Mouse (Mus musculus) hindbrain, postnatal 0 days (tissue): ENCODE results near the gene Olfr1104. TPM values are rescaled to one million over a fixed set of nuclear protein-coding genes. Genes with fewer than 3 reads are reported as not detected.

Source experiments
- ATAC-seq: fragments of 200-750 bp; cut with Nextera tagmentation; 2 replicates; pipeline ENCODE4 v1.8.0; 2017; ENCODE audit warnings: mild to moderate bottlenecking, moderate TSS enrichment, moderate library complexity
- DNase-seq: peaks from one replicate; pipeline ENCODE4 v3.0.0-alpha.2; 2015; ENCODE audit warnings: low spot score
- H3K27ac ChIP-seq: fragments of 300-500 bp; sonication (generic); 2 replicates; pipeline ENCODE4 v1.5.1; 2014; ENCODE audit warnings: mild to moderate bottlenecking
- H3K27me3 ChIP-seq: fragments of 300-500 bp; sonication (generic); 2 replicates; pipeline ENCODE4 v1.6.1; 2014; ENCODE audit warnings: low read length, mixed read lengths; ENCODE audit not compliant: insufficient read depth
- H3K36me3 ChIP-seq: fragments of 300-500 bp; sonication (generic); 2 replicates; pipeline ENCODE4 v1.6.1; 2014; ENCODE audit warnings: low read length, mixed read lengths; ENCODE audit not compliant: insufficient read depth
- H3K4me1 ChIP-seq: fragments of 300-500 bp; sonication (generic); 2 replicates; pipeline ENCODE4 v1.6.1; 2014; ENCODE audit warnings: antibody characterized with exemption, low read length, mixed read lengths; ENCODE audit not compliant: insufficient read depth
- H3K4me2 ChIP-seq: fragments of 300-500 bp; sonication (generic); 2 replicates; pipeline ENCODE4 v1.6.1; 2014; ENCODE audit warnings: low read depth, mild to moderate bottlenecking, low read length, moderate library complexity, mixed read lengths
- H3K4me3 ChIP-seq: fragments of 300-500 bp; sonication (generic); 2 replicates; pipeline ENCODE4 v1.5.1; 2014; ENCODE audit warnings: low read length
- H3K9ac ChIP-seq: fragments of 300-500 bp; sonication (generic); replicated peaks from 2 replicates; pipeline ENCODE4 v1.6.1; 2014; ENCODE audit warnings: mild to moderate bottlenecking, low read length, moderate library complexity, mixed read lengths
- H3K9me3 ChIP-seq: fragments of 300-500 bp; sonication (generic); 2 replicates; pipeline ENCODE4 v1.6.1; 2016; ENCODE audit warnings: low read length, mixed read lengths
- CTCF ChIP-seq: IDR thresholded peaks from 2 replicates; pipeline ENCODE4 v1.5.1; 2016; ENCODE audit warnings: antibody characterized with exemption, control low read depth, low read depth
- WGBS: fragments of 180-500 bp; shearing (Covaris S2); extraction: QIAGEN DNeasy Blood & Tissue Kit; methylation state at CpG from one replicate; pipeline ENCODE4 v1.1.7; 2014; 5-methylcytosine and 5-hydroxymethylcytosine counted together
- polyA plus RNA-seq: library from polyadenylated mRNA; unstranded; fragments of >200 nt; fragmentation: Nextera tagmentation; extraction: Ambion mirVana; gene quantifications from 2 replicates; pipeline ENCODE4 v1.2.1, GENCODE M21; 2015
- total RNA-seq: library from RNA; depleted of rRNA; stranded (reverse); fragments of >200 nt; gene quantifications from 2 replicates; pipeline ENCODE4 v1.2.3, GENCODE M21; 2014; rRNA removed

Olfr1104 gene
- total RNA-seq: not detected in 2 replicates
- polyA plus RNA-seq: not detected in 2 replicates

- no peak for TF ChIP-seq CTCF
- Histone ChIP-seq H3K4me2 (no peak within 1 kb of the TSS), H3K9ac (no peak within 1 kb of the TSS), H3K9me3 (no peaks in the 10 kb centered on the region), H3K4me1 (no peaks in the 10 kb centered on the region), H3K27me3 (no peaks in the 10 kb centered on the region), H3K4me3 (no peak within 1 kb of the TSS), H3K36me3 (no peaks in the 10 kb centered on the region), H3K27ac (no peak within 1 kb of the TSS)
- WGBS: 85% methylated on average over 1 of the region's 1 CpGs
- ATAC-seq (no peak), DNase-seq (no peak)
Observed at GRCm38 (mm10) chr2:87026980-87027379, at the start of gene Olfr1104. Gene Olfr1104 (minus strand): TSS chr2:87027080.

- Histone ChIP-seq H3K9me3 (no peaks in the 10 kb centered on the region), H3K9ac (no peak within 1 kb of the TSS), H3K4me1 (no peaks in the 10 kb centered on the region), H3K4me2 (no peak within 1 kb of the TSS), H3K36me3 (no peaks in the 10 kb centered on the region), H3K27ac (no peak within 1 kb of the TSS), H3K27me3 (no peaks in the 10 kb centered on the region), H3K4me3 (no peak within 1 kb of the TSS)
- ATAC-seq (no peak), DNase-seq (no peak)
- no peak for TF ChIP-seq CTCF
- 80% methylated on average over 1 of the region's 1 CpGs for WGBS
Observed at GRCm38 (mm10) chr2:87075717-87076116, 48.8 kb upstream of the Olfr1104 start, which contains the start of gene Olfr1107. Gene Olfr1107 (minus strand): TSS chr2:87075817.

- ATAC-seq (no peak), DNase-seq (no peak)
- Histone ChIP-seq H3K27ac (no peak within 1 kb of the TSS), H3K9me3 (0 out of 2 replicates have a peak, but pooled peaks cover 4% of the 10 kb centered on the region), H3K4me1 (no peaks in the 10 kb centered on the region), H3K36me3 (no peaks in the 10 kb centered on the region), H3K4me3 (no peak within 1 kb of the TSS), H3K9ac (no peak within 1 kb of the TSS), H3K4me2 (no peak within 1 kb of the TSS), H3K27me3 (no peaks in the 10 kb centered on the region)
- WGBS: 78% methylated on average over 1 of the region's 1 CpGs
- TF ChIP-seq CTCF: no peak
Observed at GRCm38 (mm10) chr2:87052173-87052572, 25.3 kb upstream of the Olfr1104 start, which contains the start of gene Olfr1106. Gene Olfr1106 (minus strand): TSS chr2:87052273.

- no peak for ATAC-seq
- Histone ChIP-seq H3K27ac (no peak within 1 kb of the TSS), H3K9ac (no peak within 1 kb of the TSS), H3K27me3 (no peaks in the 10 kb centered on the region), H3K4me1 (no peaks in the 10 kb centered on the region), H3K4me3 (no peak within 1 kb of the TSS), H3K9me3 (no peaks in the 10 kb centered on the region), H3K36me3 (no peaks in the 10 kb centered on the region), H3K4me2 (no peak within 1 kb of the TSS)
- DNase-seq: no peak
- no peak for TF ChIP-seq CTCF
Observed at GRCm38 (mm10) chr2:87036431-87036830, 9.6 kb upstream of the Olfr1104 start, which contains the start of gene Olfr1105. Gene Olfr1105 (minus strand): TSS chr2:87036531.

- Histone ChIP-seq H3K4me2 (no peak within 1 kb of the TSS), H3K4me3 (no peak within 1 kb of the TSS), H3K9ac (no peak within 1 kb of the TSS), H3K4me1 (no peaks in the 10 kb centered on the region), H3K9me3 (no peaks in the 10 kb centered on the region), H3K27ac (no peak within 1 kb of the TSS), H3K36me3 (no peaks in the 10 kb centered on the region), H3K27me3 (no peaks in the 10 kb centered on the region)
- TF ChIP-seq CTCF: no peak
- ATAC-seq (no peak), DNase-seq (no peak)
Observed at GRCm38 (mm10) chr2:86998098-86998497, 28.8 kb downstream of the Olfr1104 start, which contains the start of gene Olfr1102. Gene Olfr1102 (plus strand): TSS chr2:86998398.

- Histone ChIP-seq H3K9me3 (no peaks in the 10 kb centered on the region), H3K9ac (no peak within 1 kb of the TSS), H3K4me3 (no peak within 1 kb of the TSS), H3K4me2 (no peak within 1 kb of the TSS), H3K27ac (no peak within 1 kb of the TSS), H3K27me3 (no peaks in the 10 kb centered on the region), H3K36me3 (no peaks in the 10 kb centered on the region), H3K4me1 (no peaks in the 10 kb centered on the region)
- no peak for ATAC-seq
- 80% methylated on average over 3 of the region's 3 CpGs for WGBS
- no peak for TF ChIP-seq CTCF
- DNase-seq: no peak
Observed at GRCm38 (mm10) chr2:86991121-86991520, 35.8 kb downstream of the Olfr1104 start, which contains the start of gene Olfr1101. Gene Olfr1101 (minus strand): TSS chr2:86991221.

GRCm38 (mm10) chr2:86979854-86980253 lies 47.0 kb downstream of the Olfr1104 start, which contains the start of gene Olfr1100:
Gene Olfr1100 (minus strand): TSS chr2:86979954.
- H3K27ac ChIP-seq: no peak within 1 kb of the TSS
- no peak for TF ChIP-seq CTCF
- 82% methylated on average over 3 of the region's 3 CpGs for WGBS
- H3K9me3 ChIP-seq: no peaks in the 10 kb centered on the region
- no peaks in the 10 kb centered on the region for H3K27me3 ChIP-seq
- ATAC-seq: no peak
- no peaks in the 10 kb centered on the region for H3K36me3 ChIP-seq
- no peak within 1 kb of the TSS for H3K4me2 ChIP-seq
- no peak within 1 kb of the TSS for H3K4me3 ChIP-seq
- H3K9ac ChIP-seq: no peak within 1 kb of the TSS
- no peak for DNase-seq
- no peaks in the 10 kb centered on the region for H3K4me1 ChIP-seq

Other genes with a start within 250 kb of the Olfr1104 start
- not detected in 2 replicates for gene Olfr1093, start 244.6 kb downstream of the Olfr1104 start, total RNA-seq
- not detected in 2 replicates for gene Olfr1093, start 244.6 kb downstream of the Olfr1104 start, polyA plus RNA-seq
- not detected in 2 replicates for gene Olfr141, start 217.1 kb downstream of the Olfr1104 start, total RNA-seq
- gene Olfr141, start 217.1 kb downstream of the Olfr1104 start, polyA plus RNA-seq: not detected in 2 replicates
- not detected in 2 replicates for gene Olfr1094, start 202.4 kb downstream of the Olfr1104 start, total RNA-seq
- gene Olfr1094, start 202.4 kb downstream of the Olfr1104 start, polyA plus RNA-seq: not detected in 2 replicates
- not detected in 2 replicates for gene Olfr1095, start 175.4 kb downstream of the Olfr1104 start, total RNA-seq
- not detected in 2 replicates for gene Olfr1095, start 175.4 kb downstream of the Olfr1104 start, polyA plus RNA-seq
- not detected in 2 replicates for gene Gm13723, start 152.3 kb downstream of the Olfr1104 start, total RNA-seq
- not detected in 2 replicates for gene Gm13723, start 152.3 kb downstream of the Olfr1104 start, polyA plus RNA-seq
- not detected in 2 replicates for gene Olfr1097, start 134.9 kb downstream of the Olfr1104 start, total RNA-seq
- not detected in 2 replicates for gene Olfr1097, start 134.9 kb downstream of the Olfr1104 start, polyA plus RNA-seq
- not detected in 2 replicates for gene Olfr1098, start 102.5 kb downstream of the Olfr1104 start, total RNA-seq
- gene Olfr1098, start 102.5 kb downstream of the Olfr1104 start, polyA plus RNA-seq: not detected in 2 replicates
- not detected in 2 replicates for gene Olfr1099, start 66.4 kb downstream of the Olfr1104 start, total RNA-seq
- gene Olfr1099, start 66.4 kb downstream of the Olfr1104 start, polyA plus RNA-seq: not detected in 2 replicates
- gene Olfr1100, start 47.1 kb downstream of the Olfr1104 start, total RNA-seq: not detected in 2 replicates
- gene Olfr1100, start 47.1 kb downstream of the Olfr1104 start, polyA plus RNA-seq: not detected in 2 replicates
- not detected in 2 replicates for gene Olfr1101, start 35.9 kb downstream of the Olfr1104 start, total RNA-seq
- gene Olfr1101, start 35.9 kb downstream of the Olfr1104 start, polyA plus RNA-seq: not detected in 2 replicates
- not detected in 2 replicates for gene Olfr1102, start 28.7 kb downstream of the Olfr1104 start, total RNA-seq
- gene Olfr1102, start 28.7 kb downstream of the Olfr1104 start, polyA plus RNA-seq: not detected in 2 replicates
- gene Olfr1105, start 9.5 kb upstream of the Olfr1104 start, total RNA-seq: not detected in 2 replicates
- gene Olfr1105, start 9.5 kb upstream of the Olfr1104 start, polyA plus RNA-seq: not detected in 2 replicates
- not detected in 2 replicates for gene Olfr1106, start 25.2 kb upstream of the Olfr1104 start, total RNA-seq
- not detected in 2 replicates for gene Olfr1106, start 25.2 kb upstream of the Olfr1104 start, polyA plus RNA-seq
- gene Olfr1107, start 48.7 kb upstream of the Olfr1104 start, total RNA-seq: not detected in 2 replicates
- not detected in 2 replicates for gene Olfr1107, start 48.7 kb upstream of the Olfr1104 start, polyA plus RNA-seq
- not detected in 2 replicates for gene Olfr1109, start 68.9 kb upstream of the Olfr1104 start, total RNA-seq
- gene Olfr1109, start 68.9 kb upstream of the Olfr1104 start, polyA plus RNA-seq: not detected in 2 replicates
- not detected in 2 replicates for gene Olfr259, start 87.5 kb upstream of the Olfr1104 start, total RNA-seq
- gene Olfr259, start 87.5 kb upstream of the Olfr1104 start, polyA plus RNA-seq: not detected in 2 replicates
- not detected in 2 replicates for gene Olfr1110, start 113.2 kb upstream of the Olfr1104 start, total RNA-seq
- not detected in 2 replicates for gene Olfr1110, start 113.2 kb upstream of the Olfr1104 start, polyA plus RNA-seq
- not detected in 2 replicates for gene Olfr1111, start 125.5 kb upstream of the Olfr1104 start, total RNA-seq
- gene Olfr1111, start 125.5 kb upstream of the Olfr1104 start, polyA plus RNA-seq: not detected in 2 replicates
- not detected in 2 replicates for gene Olfr1112, start 160.7 kb upstream of the Olfr1104 start, total RNA-seq
- not detected in 2 replicates for gene Olfr1112, start 160.7 kb upstream of the Olfr1104 start, polyA plus RNA-seq
- not detected in 2 replicates for gene Olfr1113, start 181.9 kb upstream of the Olfr1104 start, total RNA-seq
- not detected in 2 replicates for gene Olfr1113, start 181.9 kb upstream of the Olfr1104 start, polyA plus RNA-seq
- not detected in 2 replicates for gene Olfr1115, start 220.9 kb upstream of the Olfr1104 start, total RNA-seq
- gene Olfr1115, start 220.9 kb upstream of the Olfr1104 start, polyA plus RNA-seq: not detected in 2 replicates
- gene Olfr1116, start 240.5 kb upstream of the Olfr1104 start, total RNA-seq: not detected in 2 replicates
- gene Olfr1116, start 240.5 kb upstream of the Olfr1104 start, polyA plus RNA-seq: not detected in 2 replicates